Mouse (Mus musculus) CH12.LX (cell line): Measurements from ENCODE around the gene 9330182L06Rik.

Experiments
- CTCF ChIP-seq, 2 experiments: IDR thresholded peaks in 1 of 2; conservative IDR thresholded peaks in 1 of 2; 2 replicates each; pipeline ENCODE4 v1.5.1; 2011 to 2012; ENCODE audit warnings: low read depth in 2 of 2, low read length in 2 of 2, improper control_type of control experiment in 1 of 2, inconsistent platforms in 1 of 2, mild to moderate bottlenecking in 1 of 2, moderate library complexity in 1 of 2
- JUN ChIP-seq: IDR thresholded peaks from 2 replicates; pipeline ENCODE4 v1.6.1; 2011; ENCODE audit warnings: low read depth, mild to moderate bottlenecking, low read length, improper control_type of control experiment, moderate library complexity; ENCODE audit not compliant: insufficient read depth
- MAFK ChIP-seq: IDR thresholded peaks from 2 replicates; pipeline ENCODE4 v1.6.1; 2011; ENCODE audit warnings: low read length, improper control_type of control experiment; ENCODE audit not compliant: insufficient replicate concordance
- NELFE ChIP-seq: IDR thresholded peaks from 2 replicates; pipeline ENCODE4 v1.6.1; 2011; ENCODE audit warnings: low read depth, low read length, improper control_type of control experiment
- POLR2A ChIP-seq: IDR thresholded peaks from 2 replicates; pipeline ENCODE4 v1.6.1; 2011; ENCODE audit warnings: low read depth, mild to moderate bottlenecking, improper control_type of control experiment, low read length
- ZNF384 ChIP-seq: IDR thresholded peaks from 2 replicates; pipeline ENCODE4 v1.6.1; 2012; ENCODE audit warnings: low read depth, low read length, improper control_type of control experiment, inconsistent platforms

- TF ChIP-seq POLR2A, result no peak
- no peak for TF ChIP-seq MAFK
- no peak for TF ChIP-seq ZNF384
- no peak for TF ChIP-seq NELFE
- TF ChIP-seq JUN, result no peak
- TF ChIP-seq CTCF (conservative IDR thresholded peaks at IDR 0.05 in 1 of 2, IDR thresholded peaks at IDR 0.05 in 1 of 2; ENCODE audit: low read depth in 2 of 2, low read length in 2 of 2), result no peak
Measured at GRCm38 (mm10) chr5:9266280-9266923, 484 bp downstream of the 9330182L06Rik start.
